Mouse (Mus musculus): ENCODE results near the gene Fbrs.
"Not testable (repeated sequence)": the region's sequence is repeated elsewhere in the genome, so short reads cannot be mapped to it uniquely, and the experiment has no call there.

Gene Fbrs

GRCm38 (mm10) chr7:127478635-127479317 lies at the start of gene Fbrs:
Gene Fbrs, plus strand, starts transcription at chr7:127479199.
- peak; percentile 92 for DNase-seq (ENCODE audit: low read depth, low spot score)

- DNase-seq (ENCODE audit: low read depth, low spot score) = no peak
These were observed 43.8 kb upstream of the Fbrs start for GRCm38 (mm10) chr7:127435206-127435605.

GRCm38 (mm10) chr7:127437724-127438123 lies 41.3 kb upstream of the Fbrs start:
- DNase-seq (ENCODE audit: low read depth, low spot score) = peak; percentile 68

- DNase-seq (ENCODE audit: low read depth, low spot score) = no peak
These were observed 35.0 kb upstream of the Fbrs start for GRCm38 (mm10) chr7:127443976-127444375.

- DNase-seq (ENCODE audit: low read depth, low spot score) = peak; percentile 98
These were observed 30.3 kb upstream of the Fbrs start, which contains the start of gene Zfp689 for GRCm38 (mm10) chr7:127448521-127449300. Gene Zfp689, minus strand, starts transcription at chr7:127449158.

GRCm38 (mm10) chr7:127449966-127450365 lies 29.0 kb upstream of the Fbrs start:
- no peak for DNase-seq (ENCODE audit: low read depth, low spot score)

GRCm38 (mm10) chr7:127453056-127453455 lies 25.9 kb upstream of the Fbrs start:
- DNase-seq (ENCODE audit: low read depth, low spot score) = no peak

- DNase-seq (ENCODE audit: low read depth, low spot score) = peak; percentile 78
These were observed 24.1 kb upstream of the Fbrs start for GRCm38 (mm10) chr7:127454905-127455304.

- DNase-seq (ENCODE audit: low read depth, low spot score) = peak; percentile 93
These were observed 20.5 kb upstream of the Fbrs start for GRCm38 (mm10) chr7:127458371-127459122.

- DNase-seq (ENCODE audit: low read depth, low spot score) = not testable (repeated sequence)
These were observed 19.7 kb upstream of the Fbrs start, which contains the start of gene Prr14 for GRCm38 (mm10) chr7:127459311-127459710. Gene Prr14, plus strand, starts transcription at chr7:127459611.

GRCm38 (mm10) chr7:127465191-127465590 lies 13.8 kb upstream of the Fbrs start:
- peak; percentile 91 for DNase-seq (ENCODE audit: low read depth, low spot score)

- DNase-seq (ENCODE audit: low read depth, low spot score) = not testable (repeated sequence)
These were observed 13.3 kb upstream of the Fbrs start for GRCm38 (mm10) chr7:127465670-127466069.

GRCm38 (mm10) chr7:127466606-127467005 lies 12.4 kb upstream of the Fbrs start:
- DNase-seq (ENCODE audit: low read depth, low spot score) = peak; percentile 92

GRCm38 (mm10) chr7:127470011-127470715 lies 8.8 kb upstream of the Fbrs start:
- DNase-seq (ENCODE audit: low read depth, low spot score) = no peak

GRCm38 (mm10) chr7:127470743-127471645 lies 8.0 kb upstream of the Fbrs start:
- peak; percentile 97 for DNase-seq (ENCODE audit: low read depth, low spot score)

- DNase-seq (ENCODE audit: low read depth, low spot score) = no peak
These were observed 7.4 kb upstream of the Fbrs start for GRCm38 (mm10) chr7:127471646-127472010.

- no peak for DNase-seq (ENCODE audit: low read depth, low spot score)
These were observed 6.9 kb upstream of the Fbrs start for GRCm38 (mm10) chr7:127472060-127472459.

- DNase-seq (ENCODE audit: low read depth, low spot score) = peak; percentile 71
These were observed 5.3 kb upstream of the Fbrs start for GRCm38 (mm10) chr7:127473705-127474104.

- DNase-seq (ENCODE audit: low read depth, low spot score) = no peak
These were observed 4.5 kb upstream of the Fbrs start for GRCm38 (mm10) chr7:127474378-127475070.

Measured in ES-CJ7 (cell line).